Mouse (Mus musculus): Measurements from ENCODE around the gene Rab30.

The Rab30 gene

GRCm38 (mm10) chr7:92802158-92802557, 60.8 kb downstream of the Rab30 start:
- no peak for DNase-seq

GRCm38 (mm10) chr7:92803191-92803590, 61.8 kb downstream of the Rab30 start:
- DNase-seq: no peak

DNA sequence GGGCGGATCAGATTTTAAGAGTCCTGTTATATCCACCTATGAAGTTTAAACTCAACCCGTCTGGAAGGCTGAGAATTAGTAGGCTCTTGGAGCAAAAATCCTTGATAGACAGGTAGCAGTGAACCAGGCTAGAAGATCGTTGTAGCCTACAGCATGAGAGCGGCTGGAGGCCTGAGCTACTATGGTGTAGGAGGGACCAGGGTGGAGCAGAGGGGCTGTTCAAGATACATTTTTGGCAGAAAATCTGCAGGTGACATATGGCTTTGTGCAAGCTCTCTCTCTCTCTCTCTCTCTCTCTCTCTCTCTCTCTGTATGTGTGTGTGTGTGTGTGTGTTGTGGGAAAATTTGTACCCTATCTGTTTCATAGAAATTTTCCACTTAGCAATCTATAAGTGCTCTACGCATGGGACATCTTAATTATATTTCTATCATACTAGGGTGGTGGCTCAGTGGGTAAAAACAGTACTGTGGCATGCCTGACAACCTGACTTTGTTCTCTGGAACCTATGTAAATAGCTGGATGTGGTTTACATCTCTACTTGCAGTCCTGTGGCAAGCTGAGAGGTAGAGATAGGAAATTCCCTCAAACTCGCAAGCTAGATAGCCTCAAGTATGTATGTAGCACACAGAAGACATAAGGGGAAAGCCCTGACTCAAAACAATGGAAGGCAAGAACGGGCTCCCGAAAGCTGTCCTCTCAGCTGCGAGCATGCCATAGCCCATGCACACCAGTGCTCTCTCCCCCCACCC, 63.7 kb downstream of the Rab30 start:
- peak; percentile 50 for DNase-seq

GRCm38 (mm10) chr7:92806512-92807188, 65.2 kb downstream of the Rab30 start:
- DNase-seq: peak; percentile 56

DNA sequence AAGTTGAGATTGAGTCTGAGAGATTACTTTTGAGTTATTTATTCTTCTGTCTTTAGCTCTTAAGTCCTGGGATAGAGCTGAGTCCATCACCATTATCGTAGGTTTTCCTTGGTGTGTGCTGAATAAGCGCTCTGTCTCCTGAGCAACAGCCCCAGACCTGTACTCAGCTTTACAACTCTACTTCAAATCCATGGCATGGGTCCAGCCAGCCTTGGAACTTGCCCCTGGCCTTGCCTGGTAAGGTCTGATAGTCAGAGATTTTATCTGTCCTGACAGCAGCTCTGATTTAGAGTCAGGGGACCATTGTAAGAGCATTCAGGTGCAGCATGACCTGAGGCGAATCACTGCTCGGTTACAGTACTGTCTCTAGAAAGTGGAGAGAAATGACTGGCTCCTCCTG, 66.1 kb downstream of the Rab30 start:
- no peak for DNase-seq

DNA sequence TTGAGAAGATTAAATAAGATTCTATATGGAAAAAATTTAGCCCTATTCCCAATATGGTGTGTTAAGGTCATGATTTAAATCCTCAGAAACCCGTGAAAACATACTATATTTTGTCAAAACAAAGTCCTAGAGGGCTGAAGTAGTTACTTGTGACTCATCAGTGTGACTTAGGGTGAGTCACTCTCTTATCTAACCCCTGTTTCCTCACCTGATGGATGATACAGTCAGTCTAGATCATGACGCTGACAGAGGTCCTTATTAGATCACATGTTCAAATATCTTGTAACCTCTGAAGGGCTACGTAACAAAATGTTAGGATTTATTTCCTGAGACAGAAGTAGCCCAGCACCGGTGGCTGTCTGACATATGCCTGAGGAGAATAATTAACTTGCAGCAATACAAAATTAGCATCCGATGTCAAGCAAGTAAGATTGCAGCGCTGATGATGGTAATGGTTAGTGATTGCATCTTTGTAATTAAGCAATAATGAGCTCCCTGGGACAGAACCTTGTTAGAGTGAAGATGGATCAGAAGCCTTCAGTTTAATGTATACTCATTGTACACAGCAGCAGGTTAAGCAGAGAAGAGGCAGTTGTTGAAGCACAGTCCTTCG, 70.4 kb downstream of the Rab30 start:
- DNase-seq: no peak

DNA sequence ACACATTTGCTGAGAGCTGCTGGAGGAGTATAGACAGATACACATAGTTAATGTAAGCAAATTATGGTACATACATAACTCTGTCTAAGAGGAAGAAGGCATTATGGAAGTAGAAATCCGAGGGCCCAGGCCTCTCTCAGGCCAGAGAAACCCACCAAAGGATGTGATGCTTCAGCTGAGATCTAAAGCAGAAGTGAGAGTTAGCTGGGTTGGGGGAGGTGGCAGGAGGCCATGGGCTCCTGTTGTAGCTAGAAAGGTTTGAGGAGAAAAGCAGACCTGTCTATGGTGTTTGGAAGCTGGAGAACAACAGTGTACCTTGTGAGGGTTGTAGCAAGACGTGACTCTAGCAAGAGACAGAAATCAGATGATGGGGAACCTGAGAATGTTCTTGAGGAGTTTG, 75.8 kb downstream of the Rab30 start:
- DNase-seq: no peak

GRCm38 (mm10) chr7:92817886-92818285, 76.5 kb downstream of the Rab30 start:
- DNase-seq: no peak

DNA sequence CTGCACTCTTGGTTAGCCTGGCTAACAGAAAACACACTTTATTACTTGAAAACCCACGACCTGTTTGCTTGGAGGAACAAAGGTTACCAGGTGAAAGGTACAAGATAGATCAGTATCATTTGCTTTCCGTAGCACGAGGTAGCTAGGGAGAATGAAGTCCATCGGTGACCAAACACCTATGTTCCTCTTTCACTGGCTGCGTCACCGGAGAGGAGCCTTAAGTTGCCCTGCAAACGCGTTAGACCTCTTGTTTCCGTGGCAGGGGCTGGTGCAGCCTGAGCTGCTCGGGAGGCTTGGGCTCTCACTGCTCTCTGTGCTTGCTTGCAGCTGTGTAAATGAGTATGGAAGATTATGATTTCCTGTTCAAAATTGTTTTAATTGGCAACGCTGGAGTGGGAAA, 78.3 kb downstream of the Rab30 start:
- DNase-seq: no peak

DNA sequence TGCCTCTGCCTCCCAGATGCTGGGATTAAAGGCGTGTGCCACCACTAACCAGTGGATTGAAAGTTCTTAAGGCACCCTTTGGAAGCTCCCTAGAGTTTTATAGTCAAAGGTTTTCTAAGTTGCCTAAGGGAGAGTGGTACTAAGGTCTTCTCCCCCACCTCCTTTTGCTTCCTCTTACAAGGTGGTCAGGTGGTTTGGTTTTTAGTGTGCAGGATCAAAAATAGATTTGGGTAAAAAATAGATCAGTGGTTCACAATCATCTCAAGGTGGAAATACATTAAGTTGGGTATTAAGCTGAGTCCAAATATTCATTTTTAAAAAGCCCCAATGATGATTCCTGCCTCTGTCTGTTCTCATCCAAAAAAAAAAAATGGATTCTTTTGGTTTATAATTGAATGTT, 79.0 kb downstream of the Rab30 start:
- DNase-seq: no peak

GRCm38 (mm10) chr7:92820941-92821465, 79.6 kb downstream of the Rab30 start:
- DNase-seq: peak; percentile 53

GRCm38 (mm10) chr7:92821871-92822270, 80.5 kb downstream of the Rab30 start:
- no peak for DNase-seq

DNA sequence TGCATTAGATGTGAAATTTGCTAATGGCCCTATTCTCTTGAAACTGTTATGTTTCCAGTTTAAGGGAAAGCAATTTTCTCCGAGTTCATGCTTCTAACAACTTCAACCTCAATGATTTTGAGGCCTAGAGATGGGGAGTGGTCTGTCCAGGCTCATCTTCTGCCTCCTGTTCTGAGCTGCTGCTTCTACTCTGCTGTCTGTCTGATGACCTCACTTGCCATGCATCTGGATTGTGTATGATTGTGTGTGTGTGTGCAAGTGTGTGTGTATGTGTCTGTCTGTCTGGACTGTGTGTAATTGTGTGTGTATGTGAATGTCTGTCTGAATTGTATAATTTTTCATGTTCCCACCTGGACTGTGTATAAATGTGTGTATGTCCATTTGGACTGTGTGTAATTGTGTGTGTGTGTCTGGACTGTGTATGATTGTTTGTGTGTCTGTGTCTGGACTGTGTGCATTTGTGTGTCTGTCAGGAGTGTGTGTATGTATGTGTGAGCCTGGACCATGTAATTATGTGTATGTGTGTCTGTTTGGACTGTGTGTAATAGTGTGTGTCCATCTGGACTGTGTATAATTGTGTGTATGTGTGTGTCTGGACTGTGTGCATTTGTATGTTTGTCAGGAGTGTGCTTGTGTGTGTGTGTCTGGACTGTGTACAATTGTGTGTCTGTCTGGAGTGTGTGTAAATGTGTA, 81.2 kb downstream of the Rab30 start:
- DNase-seq: no peak

GRCm38 (mm10) chr7:92826248-92826647, 84.8 kb downstream of the Rab30 start:
- no peak for DNase-seq

DNA sequence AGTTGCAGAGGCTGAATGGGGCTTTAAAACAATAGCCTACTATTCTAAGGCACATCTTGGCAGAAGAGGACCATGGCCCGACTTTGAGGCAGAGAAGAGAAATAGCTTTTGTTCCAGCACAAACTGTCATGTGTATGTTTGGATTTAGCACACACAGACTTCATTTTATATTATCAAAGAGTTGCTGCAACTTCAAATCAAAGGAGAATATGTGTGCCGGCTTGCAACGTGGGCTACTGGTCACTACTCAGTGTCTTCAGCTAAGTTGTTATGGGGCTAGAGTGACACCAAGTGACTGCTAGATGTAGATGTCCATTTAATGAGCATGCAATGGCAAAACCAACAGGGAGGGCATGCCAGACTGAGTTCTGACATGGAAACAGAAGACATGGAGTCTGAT, 86.6 kb downstream of the Rab30 start:
- DNase-seq: peak; percentile 49

- DNase-seq: no peak
Observed at GRCm38 (mm10) chr7:92832395-92832794, 91.0 kb downstream of the Rab30 start.

- no peak for DNase-seq
Observed at GRCm38 (mm10) chr7:92834391-92834790, 93.0 kb downstream of the Rab30 start.

- no peak for DNase-seq
Observed at GRCm38 (mm10) chr7:92836447-92836846, 95.0 kb downstream of the Rab30 start.

- no peak for DNase-seq
Observed at GRCm38 (mm10) chr7:92837226-92837625, 95.8 kb downstream of the Rab30 start.

DNA sequence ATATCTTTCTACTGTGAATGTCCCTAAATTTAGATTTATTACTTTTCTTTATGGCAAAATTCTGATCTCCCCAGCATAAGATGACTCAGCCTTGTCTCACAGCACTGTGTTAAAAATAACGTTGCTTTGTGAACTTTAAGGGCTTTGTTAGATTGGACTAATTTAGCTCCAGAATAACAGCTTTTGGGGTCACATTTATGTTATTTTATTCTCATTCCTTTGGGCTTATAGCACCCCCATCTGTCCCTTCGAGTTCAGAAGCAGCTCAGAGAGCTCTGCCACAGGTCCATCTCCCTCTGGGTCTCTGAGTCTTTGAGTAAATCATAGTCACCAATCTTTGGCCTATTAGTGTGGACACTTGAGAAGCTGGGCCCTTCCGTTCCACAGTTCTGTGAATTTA, 96.5 kb downstream of the Rab30 start:
- no peak for DNase-seq

DNA sequence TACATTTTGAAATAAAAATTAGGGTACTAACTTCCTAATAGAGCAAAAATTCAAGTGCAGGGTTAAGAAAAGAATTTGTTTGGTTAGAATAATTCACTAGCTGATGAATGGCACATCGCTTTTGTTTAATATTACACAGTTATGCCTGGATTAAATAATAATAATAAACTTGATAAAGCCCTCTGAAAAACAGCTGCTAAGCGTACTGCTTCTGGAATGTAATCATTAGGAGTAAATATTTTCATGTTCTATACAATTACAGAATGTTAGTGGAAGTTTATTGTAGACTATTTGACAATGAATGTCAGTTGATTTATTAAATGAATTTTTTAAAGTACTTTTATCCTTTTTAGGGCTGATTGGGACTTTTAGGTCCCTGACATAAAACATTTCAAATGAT, 100.9 kb downstream of the Rab30 start:
- no peak for DNase-seq

GRCm38 (mm10) chr7:92848246-92848645, 106.8 kb downstream of the Rab30 start:
- no peak for DNase-seq

- no peak for DNase-seq
Observed at GRCm38 (mm10) chr7:92866526-92866925, 125.1 kb downstream of the Rab30 start.
